Mouse (Mus musculus) stomach, embryonic 15.5 days (tissue): ENCODE results near the gene Gm45062. TPM values are rescaled to one million over a fixed set of nuclear protein-coding genes. Genes with fewer than 3 reads are reported as not detected.

Source experiments
- ATAC-seq: fragments of 200-750 bp; cut with Nextera tagmentation; 2 replicates; pipeline ENCODE4 v1.8.0; 2017; ENCODE audit warnings: low read depth, moderate number of reproducible peaks, moderate TSS enrichment; ENCODE audit not compliant: insufficient read depth, low FRiP score
- H3K27ac ChIP-seq: fragments of 300-500 bp; sonication (generic); 2 replicates; pipeline ENCODE4 v1.5.1; 2015; ENCODE audit warnings: mild to moderate bottlenecking, inconsistent platforms
- H3K27me3 ChIP-seq: fragments of 300-500 bp; sonication (generic); replicated peaks from 2 replicates; pipeline ENCODE4 v1.6.1; 2015; ENCODE audit warnings: inconsistent platforms
- H3K36me3 ChIP-seq: fragments of 300-500 bp; sonication (generic); 2 replicates; pipeline ENCODE4 v1.6.1; 2015; ENCODE audit warnings: inconsistent platforms
- H3K4me1 ChIP-seq: fragments of 300-500 bp; sonication (generic); 2 replicates; pipeline ENCODE4 v1.6.1; 2015; ENCODE audit warnings: inconsistent platforms
- H3K4me2 ChIP-seq: fragments of 300-500 bp; sonication (generic); 2 replicates; pipeline ENCODE4 v1.6.1; 2015; ENCODE audit warnings: mild to moderate bottlenecking, inconsistent platforms
- H3K4me3 ChIP-seq: fragments of 300-500 bp; sonication (generic); replicated peaks from 2 replicates; pipeline ENCODE4 v1.5.1; 2015; ENCODE audit warnings: inconsistent platforms
- H3K9ac ChIP-seq: fragments of 300-500 bp; sonication (generic); 2 replicates; pipeline ENCODE4 v1.6.1; 2015; ENCODE audit warnings: inconsistent platforms
- H3K9me3 ChIP-seq: fragments of 300-500 bp; sonication (generic); 2 replicates; pipeline ENCODE4 v1.6.1; 2016; ENCODE audit warnings: inconsistent platforms
- WGBS: fragments of 180-500 bp; shearing (Covaris S2); methylation state at CpG from one replicate; pipeline ENCODE4 v1.1.7; 2015; 5-methylcytosine and 5-hydroxymethylcytosine counted together
- polyA plus RNA-seq: library from polyadenylated mRNA; unstranded; fragments of >200 nt; fragmentation: Nextera tagmentation; extraction: Ambion mirVana; gene quantifications from 2 replicates; pipeline ENCODE4 v1.2.1, GENCODE M21; 2015

Gene Gm45062
- polyA plus RNA-seq, 1 experiment from 2014 or later = 9.7 TPM

DNA sequence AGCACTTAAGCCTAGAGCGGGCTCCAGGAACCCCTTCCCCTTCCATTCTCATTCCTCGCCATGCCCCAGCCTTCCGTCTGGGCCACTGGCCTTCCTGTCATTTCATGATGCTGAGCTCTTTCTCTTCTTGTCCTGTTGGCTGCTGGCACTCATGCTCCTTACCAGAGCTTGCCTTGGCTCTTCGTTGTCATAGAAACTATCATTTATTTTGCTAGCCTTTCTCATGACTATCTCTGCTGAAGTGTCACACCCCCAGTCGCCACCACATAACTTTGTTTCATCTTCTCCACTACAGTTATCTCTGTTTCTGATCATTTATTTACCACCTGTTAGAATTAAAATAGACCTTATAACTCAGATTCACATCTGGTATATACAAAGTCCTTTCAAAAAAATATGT lies 117.1 kb downstream of the Gm45062 start:
- WGBS = 96% methylated on average over 5 of the region's 5 CpGs
- H3K9ac ChIP-seq = no peak overlapping the region
- no peak for ATAC-seq
- H3K4me2 ChIP-seq = no peak overlapping the region
- no peaks in the 10 kb centered on the region for H3K36me3 ChIP-seq
- H3K4me3 ChIP-seq = no peak overlapping the region
- no peaks in the 10 kb centered on the region for H3K4me1 ChIP-seq
- H3K9me3 ChIP-seq = no peaks in the 10 kb centered on the region
- H3K27ac ChIP-seq = no peak overlapping the region
- no peaks in the 10 kb centered on the region for H3K27me3 ChIP-seq

DNA sequence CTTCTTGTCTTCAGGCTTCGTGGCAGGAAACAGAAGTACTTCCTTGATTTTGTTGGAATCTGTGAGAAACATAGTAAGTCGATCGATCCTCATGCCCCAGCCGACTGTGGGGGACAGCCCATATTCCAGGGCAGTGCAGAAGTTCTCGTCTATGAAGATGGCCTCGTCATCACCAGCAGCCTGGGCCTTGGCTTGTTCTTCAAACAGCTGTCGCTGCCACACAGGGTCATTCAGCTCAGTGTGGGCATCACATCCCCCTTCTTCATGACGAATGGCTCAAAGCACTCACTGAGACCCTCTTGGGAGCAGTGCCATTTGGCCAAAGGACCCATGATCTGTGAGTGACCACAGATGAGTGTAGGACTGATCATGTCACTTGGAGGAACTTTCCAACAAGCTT lies 118.4 kb downstream of the Gm45062 start:
- no peak overlapping the region for H3K27ac ChIP-seq
- no peaks in the 10 kb centered on the region for H3K36me3 ChIP-seq
- WGBS = 84% methylated on average over 8 of the region's 8 CpGs
- no peaks in the 10 kb centered on the region for H3K27me3 ChIP-seq
- no peak overlapping the region for H3K9ac ChIP-seq
- no peaks in the 10 kb centered on the region for H3K4me1 ChIP-seq
- ATAC-seq = no peak
- no peak overlapping the region for H3K4me2 ChIP-seq
- H3K9me3 ChIP-seq = no peaks in the 10 kb centered on the region
- H3K4me3 ChIP-seq = no peak overlapping the region

DNA sequence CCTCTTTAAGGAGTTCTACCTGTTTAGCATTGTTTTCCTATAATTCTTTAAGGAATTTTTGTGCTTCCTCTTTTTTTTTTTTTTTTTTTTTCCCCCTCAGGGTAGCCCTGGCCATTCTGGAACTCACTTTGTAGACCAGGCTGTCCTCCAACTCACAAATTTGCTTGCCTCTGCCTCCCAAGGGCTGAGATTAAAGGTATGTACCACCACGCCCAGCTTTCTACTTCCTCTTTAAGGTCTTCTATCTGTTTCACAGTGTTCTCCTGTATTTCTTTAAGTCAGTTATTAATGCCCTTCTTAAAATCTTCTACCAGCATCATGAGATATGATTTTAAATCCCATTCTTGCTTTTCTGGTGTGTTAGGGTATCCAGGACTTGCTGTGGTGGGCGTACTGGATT lies 130.1 kb downstream of the Gm45062 start:
- ATAC-seq = no peak
- Histone ChIP-seq H3K4me2 (no peak overlapping the region), H3K9ac (no peak overlapping the region), H3K27me3 (no peaks in the 10 kb centered on the region), H3K9me3 (no peaks in the 10 kb centered on the region), H3K36me3 (no peaks in the 10 kb centered on the region), H3K4me1 (no peaks in the 10 kb centered on the region), H3K4me3 (no peak overlapping the region), H3K27ac (no peak overlapping the region)
- 98% methylated on average over 2 of the region's 2 CpGs for WGBS

DNA sequence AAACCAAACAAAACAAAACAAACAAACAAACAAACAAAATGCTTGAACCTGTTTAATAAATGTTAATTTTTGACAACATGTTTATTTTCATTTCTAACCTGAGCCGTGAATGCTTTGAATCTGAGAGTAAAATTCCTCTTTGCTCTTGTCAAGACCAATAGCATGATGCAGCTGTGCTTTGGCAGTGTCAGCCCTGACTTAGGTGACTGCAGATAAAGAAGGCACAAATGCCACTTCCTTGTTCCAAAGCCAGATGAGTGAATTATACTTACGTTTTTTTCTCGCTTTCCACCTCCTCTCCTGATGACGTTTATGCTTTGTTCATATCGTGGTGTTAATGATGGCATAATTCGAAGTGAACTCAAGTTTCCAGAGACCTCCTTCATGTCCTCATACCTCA lies 131.0 kb downstream of the Gm45062 start:
- Histone ChIP-seq H3K4me2 (no peak overlapping the region), H3K9me3 (no peaks in the 10 kb centered on the region), H3K4me1 (no peaks in the 10 kb centered on the region), H3K27ac (no peak overlapping the region), H3K4me3 (no peak overlapping the region), H3K36me3 (no peaks in the 10 kb centered on the region), H3K27me3 (no peaks in the 10 kb centered on the region), H3K9ac (no peak overlapping the region)
- 86% methylated on average over 6 of the region's 6 CpGs for WGBS
- ATAC-seq = no peak

DNA sequence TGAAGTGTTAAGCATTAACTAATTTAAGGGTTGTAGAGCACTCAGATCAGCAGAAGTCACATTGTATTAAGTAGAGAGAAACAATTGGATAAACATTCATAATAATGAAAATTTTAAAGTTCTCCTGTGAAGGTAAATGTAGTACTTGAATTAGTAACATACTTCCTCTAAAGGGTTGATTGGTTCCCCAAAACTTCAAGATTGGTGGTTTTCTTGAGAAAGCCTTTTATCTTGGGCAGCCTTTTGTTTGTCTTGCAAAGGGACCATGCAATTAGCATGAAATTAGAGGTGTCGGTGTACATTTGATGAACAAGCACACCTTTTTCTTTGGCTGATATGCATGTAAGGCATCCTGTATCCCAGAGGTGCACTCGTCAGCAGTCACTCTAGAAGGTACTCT lies 131.7 kb downstream of the Gm45062 start:
- 93% methylated on average over 2 of the region's 2 CpGs for WGBS
- Histone ChIP-seq H3K27ac (no peak overlapping the region), H3K9ac (no peak overlapping the region), H3K4me1 (no peaks in the 10 kb centered on the region), H3K27me3 (no peaks in the 10 kb centered on the region), H3K4me2 (no peak overlapping the region), H3K4me3 (no peak overlapping the region), H3K36me3 (no peaks in the 10 kb centered on the region), H3K9me3 (no peaks in the 10 kb centered on the region)
- ATAC-seq = no peak

DNA sequence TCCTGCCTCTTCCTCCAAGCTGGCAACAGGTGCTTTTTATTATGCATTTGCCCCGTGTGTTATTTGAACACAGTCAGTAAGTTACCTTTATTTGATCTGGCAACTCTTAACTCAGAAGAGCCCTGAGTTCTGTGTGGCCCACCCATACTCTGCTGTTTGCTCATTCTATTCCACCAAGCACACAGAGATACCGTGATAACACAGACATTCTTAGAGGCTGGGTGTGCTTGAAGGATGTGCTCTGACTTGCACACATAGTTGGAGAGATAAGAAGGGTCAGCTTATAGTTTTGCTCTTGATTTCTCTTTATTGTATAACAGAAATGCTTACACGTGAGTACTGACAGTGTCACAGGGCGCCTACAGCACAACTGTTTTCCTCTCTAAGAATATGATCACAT lies 133.8 kb downstream of the Gm45062 start:
- H3K4me2 ChIP-seq = no peak overlapping the region
- H3K4me3 ChIP-seq = no peak overlapping the region
- H3K27me3 ChIP-seq = no peaks in the 10 kb centered on the region
- no peaks in the 10 kb centered on the region for H3K4me1 ChIP-seq
- 0 out of 2 replicates have a peak, but pooled peaks have one; percentile 43 for ATAC-seq
- WGBS = 55% methylated on average over 4 of the region's 4 CpGs
- H3K36me3 ChIP-seq = no peaks in the 10 kb centered on the region
- no peak overlapping the region for H3K9ac ChIP-seq
- H3K9me3 ChIP-seq = no peaks in the 10 kb centered on the region
- no peak overlapping the region for H3K27ac ChIP-seq

DNA sequence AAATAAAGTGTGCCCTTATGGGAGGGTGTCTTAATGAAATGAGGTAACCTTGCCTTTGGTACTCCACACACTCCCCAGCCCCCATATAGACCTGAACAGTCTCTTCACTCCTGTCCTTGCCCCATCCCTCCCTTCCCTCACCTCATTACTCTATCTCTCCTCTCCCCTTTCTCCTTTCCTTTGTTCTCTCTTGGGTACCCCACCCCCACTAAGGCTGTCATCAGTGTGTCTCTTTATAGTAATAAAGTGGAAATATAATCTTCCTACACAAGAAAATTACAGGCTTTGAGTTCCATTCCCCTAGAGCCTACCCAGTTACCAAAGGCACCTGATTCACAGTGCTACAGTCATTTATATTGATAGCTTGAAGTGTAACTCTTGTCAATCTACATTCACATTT lies 134.8 kb downstream of the Gm45062 start:
- Histone ChIP-seq H3K4me2 (no peak overlapping the region), H3K9me3 (no peaks in the 10 kb centered on the region), H3K4me1 (no peaks in the 10 kb centered on the region), H3K27ac (no peak overlapping the region), H3K9ac (no peak overlapping the region), H3K4me3 (no peak overlapping the region), H3K27me3 (no peaks in the 10 kb centered on the region), H3K36me3 (no peaks in the 10 kb centered on the region)
- ATAC-seq = no peak

DNA sequence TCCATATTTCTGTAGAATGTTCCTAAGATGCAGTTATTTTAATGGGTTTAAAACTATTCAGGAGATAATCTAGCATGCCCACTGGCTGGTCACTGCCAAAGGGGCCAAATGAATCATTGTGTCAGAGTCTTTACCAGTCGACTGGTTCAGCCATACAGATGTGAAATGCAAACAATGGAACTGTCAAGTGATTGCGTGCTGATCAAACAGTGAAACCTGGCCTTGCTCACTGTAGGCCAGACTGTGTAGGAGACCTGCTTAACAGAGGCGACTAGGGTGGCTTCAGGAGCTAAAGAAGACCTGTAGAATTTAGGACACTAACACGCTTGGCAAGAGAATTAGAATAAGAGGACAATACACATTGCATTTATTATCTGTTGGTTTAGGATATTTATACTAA lies 135.8 kb downstream of the Gm45062 start:
- Histone ChIP-seq H3K4me1 (no peaks in the 10 kb centered on the region), H3K27ac (no peak overlapping the region), H3K9me3 (no peaks in the 10 kb centered on the region), H3K36me3 (no peaks in the 10 kb centered on the region), H3K9ac (no peak overlapping the region), H3K4me2 (no peak overlapping the region), H3K4me3 (no peak overlapping the region), H3K27me3 (no peaks in the 10 kb centered on the region)
- ATAC-seq = 0 out of 2 replicates have a peak, but pooled peaks have one; percentile 39
- WGBS = 39% methylated on average over 4 of the region's 4 CpGs

DNA sequence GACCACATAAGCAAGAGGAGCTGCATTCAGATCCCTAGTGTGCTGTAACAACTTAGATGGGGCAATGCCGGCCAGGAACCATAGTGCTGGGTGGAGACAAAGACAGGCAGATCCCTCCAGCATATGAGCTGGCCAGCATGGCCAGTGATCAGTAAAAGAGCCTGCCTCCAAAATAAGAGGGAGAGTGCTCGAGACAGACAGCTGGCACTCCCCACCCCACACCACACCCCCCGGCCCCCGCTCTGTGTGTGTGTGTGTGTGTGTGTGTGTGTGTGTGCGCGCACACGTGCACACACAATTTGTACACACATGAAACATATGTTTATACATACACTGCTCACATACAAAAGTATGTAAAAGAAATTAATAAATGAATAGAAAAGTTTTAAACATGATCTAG lies 138.0 kb downstream of the Gm45062 start:
- no peak overlapping the region for H3K4me3 ChIP-seq
- H3K4me2 ChIP-seq = no peak overlapping the region
- no peaks in the 10 kb centered on the region for H3K27me3 ChIP-seq
- H3K27ac ChIP-seq = no peak overlapping the region
- H3K36me3 ChIP-seq = no peaks in the 10 kb centered on the region
- no peak for ATAC-seq
- no peak overlapping the region for H3K9ac ChIP-seq
- no peaks in the 10 kb centered on the region for H3K9me3 ChIP-seq
- WGBS = 86% methylated on average over 7 of the region's 7 CpGs
- no peaks in the 10 kb centered on the region for H3K4me1 ChIP-seq

DNA sequence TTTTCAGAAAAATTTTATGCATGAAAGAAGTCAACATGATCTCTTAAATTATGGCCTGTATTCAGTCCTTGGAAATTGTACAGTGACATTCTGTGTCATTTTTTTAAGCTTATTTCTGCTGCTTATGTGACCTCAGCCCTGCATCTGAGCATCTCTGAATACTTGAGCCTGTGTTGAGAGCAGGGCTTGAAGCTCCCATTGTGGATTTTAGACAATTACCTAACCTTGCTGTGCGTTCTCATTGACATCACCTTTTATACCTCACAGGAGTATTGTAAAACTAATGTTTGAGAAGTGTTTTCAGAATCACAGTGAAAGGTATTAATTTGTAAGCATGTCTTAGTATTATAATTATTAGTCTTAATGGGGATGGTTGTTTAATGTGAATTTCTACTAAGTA lies 140.5 kb downstream of the Gm45062 start:
- Histone ChIP-seq H3K9ac (no peak overlapping the region), H3K27me3 (no peaks in the 10 kb centered on the region), H3K4me3 (no peak overlapping the region), H3K27ac (no peak overlapping the region), H3K4me2 (no peak overlapping the region), H3K36me3 (no peaks in the 10 kb centered on the region), H3K4me1 (no peaks in the 10 kb centered on the region), H3K9me3 (no peaks in the 10 kb centered on the region)
- WGBS = 89% methylated on average over 1 of the region's 1 CpGs
- ATAC-seq = no peak

DNA sequence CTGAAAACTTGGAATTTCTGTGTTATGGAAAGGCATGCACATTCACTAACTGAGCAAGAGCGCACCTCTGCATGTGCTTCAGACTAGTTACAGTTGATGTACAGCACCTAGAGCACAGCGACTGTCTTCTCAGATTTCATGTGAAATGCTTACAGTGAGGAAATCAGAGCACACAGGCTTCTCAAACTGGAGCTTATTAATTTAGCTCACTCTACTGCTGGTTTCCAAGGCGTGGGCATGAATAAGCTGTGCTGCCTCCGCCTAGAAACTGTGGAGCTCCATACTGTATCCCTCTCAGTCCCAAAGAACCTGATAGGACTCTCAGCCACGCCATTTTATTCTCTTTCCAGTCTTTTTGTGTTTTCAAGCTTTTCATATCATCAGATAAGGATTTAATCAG lies 143.9 kb downstream of the Gm45062 start:
- no peak for ATAC-seq
- H3K4me3 ChIP-seq = no peak overlapping the region
- no peaks in the 10 kb centered on the region for H3K27me3 ChIP-seq
- H3K9me3 ChIP-seq = no peaks in the 10 kb centered on the region
- no peak overlapping the region for H3K4me2 ChIP-seq
- no peaks in the 10 kb centered on the region for H3K36me3 ChIP-seq
- no peak overlapping the region for H3K9ac ChIP-seq
- no peaks in the 10 kb centered on the region for H3K4me1 ChIP-seq
- 85% methylated on average over 5 of the region's 5 CpGs for WGBS
- H3K27ac ChIP-seq = no peak overlapping the region

DNA sequence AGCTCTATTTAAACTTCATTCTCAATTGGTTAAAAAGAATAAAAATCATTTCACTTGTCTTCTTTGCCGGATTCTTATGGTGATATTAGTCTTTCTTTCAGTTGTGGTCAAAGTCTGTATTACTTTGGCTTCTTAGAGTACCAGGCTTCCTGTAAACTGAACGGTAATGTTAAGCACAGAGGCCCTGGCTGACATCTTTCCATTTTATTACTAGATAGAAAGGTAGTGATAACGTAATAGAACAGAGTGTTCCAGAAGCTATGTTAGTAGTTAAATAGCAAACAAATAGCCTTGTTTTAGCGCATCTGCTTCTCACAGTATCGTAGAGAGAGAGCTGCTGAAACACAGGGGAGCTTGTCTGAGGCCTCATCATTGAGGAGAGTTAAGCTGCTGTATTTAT lies 146.6 kb downstream of the Gm45062 start:
- H3K4me2 ChIP-seq = no peak overlapping the region
- ATAC-seq = no peak

DNA sequence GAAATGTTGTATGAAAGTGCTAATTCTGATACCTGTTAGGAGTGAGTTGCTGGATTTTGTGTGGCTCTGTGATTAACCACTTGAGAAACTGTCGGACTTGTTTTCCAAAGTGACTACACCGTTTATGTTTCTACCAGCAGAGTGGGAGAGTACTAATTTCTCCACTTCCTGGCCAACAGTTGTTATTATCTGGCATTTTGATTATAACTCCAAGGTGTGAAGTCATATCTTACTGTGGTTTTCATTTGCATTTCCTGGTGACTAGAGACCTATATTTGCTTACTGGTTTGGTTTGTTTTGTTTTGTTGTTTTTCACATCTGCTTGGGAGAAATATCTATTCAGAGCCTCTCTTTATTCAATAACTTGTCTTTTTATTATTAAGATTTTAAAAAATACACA lies 149.1 kb downstream of the Gm45062 start:
- WGBS = 71% methylated on average over 2 of the region's 2 CpGs

More for the DNA sequence above, 146.6 kb downstream of the Gm45062 start:
- Histone ChIP-seq H3K27ac (no peak overlapping the region), H3K36me3 (no peaks in the 10 kb centered on the region), H3K4me3 (no peak overlapping the region), H3K9ac (no peak overlapping the region), H3K9me3 (no peaks in the 10 kb centered on the region), H3K4me1 (no peaks in the 10 kb centered on the region), H3K27me3 (no peaks in the 10 kb centered on the region)
- WGBS = 86% methylated on average over 5 of the region's 5 CpGs

More for the DNA sequence above, 149.1 kb downstream of the Gm45062 start:
- no peak overlapping the region for H3K27ac ChIP-seq
- H3K9me3 ChIP-seq = no peaks in the 10 kb centered on the region
- H3K27me3 ChIP-seq = no peaks in the 10 kb centered on the region
- no peaks in the 10 kb centered on the region for H3K4me1 ChIP-seq
- H3K9ac ChIP-seq = no peak overlapping the region
- no peak for ATAC-seq
- H3K4me2 ChIP-seq = no peak overlapping the region
- no peaks in the 10 kb centered on the region for H3K36me3 ChIP-seq
- H3K4me3 ChIP-seq = no peak overlapping the region
